Mouse (Mus musculus) midbrain, embryonic 12.5 days (tissue): ENCODE results near the gene Chaf1a. TPM values are rescaled to one million over a fixed set of nuclear protein-coding genes. Genes with fewer than 3 reads are reported as not detected.
A peak's percentile ranks its signal among the peaks of the same experiment; 100 is the strongest.

Experiments used
- ATAC-seq: fragments of 200-750 bp; cut with Nextera tagmentation; 2 replicates; pipeline ENCODE4 v1.8.0; 2017; ENCODE audit warnings: low read depth, moderate TSS enrichment, moderate library complexity; ENCODE audit not compliant: low FRiP score
- H3K27ac ChIP-seq: fragments of 300-500 bp; sonication (generic); replicated peaks from 2 replicates; pipeline ENCODE4 v1.5.1; 2016; ENCODE audit warnings: mild to moderate bottlenecking
- H3K27me3 ChIP-seq: fragments of 300-500 bp; sonication (generic); 2 replicates; pipeline ENCODE4 v1.6.1; 2016; ENCODE audit warnings: mild to moderate bottlenecking
- H3K36me3 ChIP-seq: fragments of 300-500 bp; sonication (generic); 2 replicates; pipeline ENCODE4 v1.6.1; 2016
- H3K4me1 ChIP-seq: fragments of 300-500 bp; sonication (generic); 2 replicates; pipeline ENCODE4 v1.6.1; 2016
- H3K4me2 ChIP-seq: fragments of 300-500 bp; sonication (generic); replicated peaks from 2 replicates; pipeline ENCODE4 v1.6.1; 2016; ENCODE audit warnings: mild to moderate bottlenecking, moderate library complexity
- H3K4me3 ChIP-seq: fragments of 300-500 bp; sonication (generic); 2 replicates; pipeline ENCODE4 v1.5.1; 2016; ENCODE audit warnings: mild to moderate bottlenecking
- H3K9ac ChIP-seq: fragments of 300-500 bp; sonication (generic); replicated peaks from 2 replicates; pipeline ENCODE4 v1.6.1; 2016; ENCODE audit warnings: mild to moderate bottlenecking, moderate library complexity
- H3K9me3 ChIP-seq: fragments of 300-500 bp; sonication (generic); 2 replicates; pipeline ENCODE4 v1.6.1; 2016; ENCODE audit warnings: mild to moderate bottlenecking
- WGBS: fragments of 180-500 bp; shearing (Covaris S2); methylation state at CpG from one replicate; pipeline ENCODE4 v1.1.7; 2016; 5-methylcytosine and 5-hydroxymethylcytosine counted together
- polyA plus RNA-seq: library from polyadenylated mRNA; unstranded; fragments of >200 nt; fragmentation: Nextera tagmentation; extraction: Ambion mirVana; gene quantifications from 2 replicates; pipeline ENCODE4 v1.2.1, GENCODE M21; 2016

Gene Chaf1a
- polyA plus RNA-seq, 1 experiment from 2014 or later, result 32.5 TPM

GRCm38 (mm10) chr17:56010255-56010654 lies 30.0 kb upstream of the Chaf1a start:
- H3K27me3 ChIP-seq, result peaks cover 2% of the 10 kb centered on the region; the same call in 1 of the 2 replicates
- peak overlapping the region; percentile 75 for H3K9ac ChIP-seq
- H3K4me2 ChIP-seq, result peak overlapping the region; percentile 96
- no peak for ATAC-seq
- H3K27ac ChIP-seq, result peak overlapping the region; percentile 97; the same call in 1 of the 2 replicates
- peaks cover 33% of the 10 kb centered on the region for H3K4me1 ChIP-seq
- WGBS, result 78% methylated on average over 14 of the region's 14 CpGs
- H3K9me3 ChIP-seq, result no peaks in the 10 kb centered on the region
- H3K4me3 ChIP-seq, result peak overlapping the region; percentile 59
- peaks cover 44% of the 10 kb centered on the region for H3K36me3 ChIP-seq

- Histone ChIP-seq H3K27me3 (no peaks in the 10 kb centered on the region), H3K9ac (peak overlapping the region; percentile 75), H3K4me3 (peak overlapping the region; percentile 59), H3K4me2 (peak overlapping the region; percentile 96), H3K27ac (peak overlapping the region; percentile 97; the same call in 1 of the 2 replicates), H3K4me1 (peaks cover 33% of the 10 kb centered on the region), H3K9me3 (no peaks in the 10 kb centered on the region), H3K36me3 (peaks cover 48% of the 10 kb centered on the region)
- no peak for ATAC-seq
- 9% methylated on average over 9 of the region's 9 CpGs for WGBS
These were observed 29.6 kb upstream of the Chaf1a start for GRCm38 (mm10) chr17:56010681-56011080.

- Histone ChIP-seq H3K4me1 (peaks cover 33% of the 10 kb centered on the region), H3K4me3 (no peak overlapping the region), H3K27ac (no peak overlapping the region), H3K36me3 (peaks cover 56% of the 10 kb centered on the region), H3K27me3 (no peaks in the 10 kb centered on the region), H3K4me2 (0 out of 2 replicates have a peak overlapping the region, but pooled peaks have one; percentile 96), H3K9ac (peak overlapping the region; percentile 43), H3K9me3 (no peaks in the 10 kb centered on the region)
- no peak for ATAC-seq
- WGBS, result 89% methylated on average over 7 of the region's 7 CpGs
These were observed 28.8 kb upstream of the Chaf1a start for GRCm38 (mm10) chr17:56011441-56011840.

- no peaks in the 10 kb centered on the region for H3K9me3 ChIP-seq
- H3K4me3 ChIP-seq, result no peak overlapping the region
- H3K27ac ChIP-seq, result no peak overlapping the region
- peaks cover 19% of the 10 kb centered on the region for H3K4me1 ChIP-seq
- WGBS, result 98% methylated on average over 9 of the region's 9 CpGs
- peaks cover 93% of the 10 kb centered on the region for H3K36me3 ChIP-seq
- H3K27me3 ChIP-seq, result no peaks in the 10 kb centered on the region
- no peak overlapping the region for H3K4me2 ChIP-seq
- H3K9ac ChIP-seq, result no peak overlapping the region
- ATAC-seq, result no peak
These were observed 24.9 kb upstream of the Chaf1a start for GRCm38 (mm10) chr17:56015293-56015692.

- WGBS, result 87% methylated on average over 8 of the region's 8 CpGs
- Histone ChIP-seq H3K27me3 (no peaks in the 10 kb centered on the region), H3K9me3 (no peaks in the 10 kb centered on the region), H3K4me3 (no peak overlapping the region), H3K9ac (no peak overlapping the region), H3K4me1 (peaks cover 8% of the 10 kb centered on the region), H3K36me3 (peaks cover 83% of the 10 kb centered on the region), H3K27ac (no peak overlapping the region), H3K4me2 (no peak overlapping the region)
- no peak for ATAC-seq
These were observed 23.9 kb upstream of the Chaf1a start for GRCm38 (mm10) chr17:56016382-56016781.

GRCm38 (mm10) chr17:56016793-56017785 lies 23.1 kb upstream of the Chaf1a start:
- Histone ChIP-seq H3K27ac (0 out of 2 replicates have a peak overlapping the region, but pooled peaks have one; percentile 46), H3K27me3 (no peaks in the 10 kb centered on the region), H3K9me3 (no peaks in the 10 kb centered on the region), H3K4me2 (no peak overlapping the region), H3K4me3 (no peak overlapping the region), H3K36me3 (peaks cover 76% of the 10 kb centered on the region), H3K9ac (no peak overlapping the region), H3K4me1 (peaks cover 1% of the 10 kb centered on the region)
- 88% methylated on average over 15 of the region's 15 CpGs for WGBS
- no peak for ATAC-seq

GRCm38 (mm10) chr17:56017848-56018247 lies 22.4 kb upstream of the Chaf1a start:
- H3K4me3 ChIP-seq, result no peak overlapping the region
- no peak overlapping the region for H3K4me2 ChIP-seq
- H3K9me3 ChIP-seq, result no peaks in the 10 kb centered on the region
- 0 out of 2 replicates have a peak overlapping the region, but pooled peaks have one; percentile 10 for H3K27ac ChIP-seq
- ATAC-seq, result no peak
- WGBS, result 87% methylated on average over 7 of the region's 7 CpGs
- peaks cover 72% of the 10 kb centered on the region for H3K36me3 ChIP-seq
- H3K4me1 ChIP-seq, result peaks cover 7% of the 10 kb centered on the region; the same call in 1 of the 2 replicates
- no peak overlapping the region for H3K9ac ChIP-seq
- H3K27me3 ChIP-seq, result no peaks in the 10 kb centered on the region

- Histone ChIP-seq H3K27me3 (no peaks in the 10 kb centered on the region), H3K36me3 (peaks cover 67% of the 10 kb centered on the region), H3K4me1 (peaks cover 10% of the 10 kb centered on the region; the same call in 1 of the 2 replicates), H3K4me2 (no peak overlapping the region), H3K9me3 (no peaks in the 10 kb centered on the region), H3K9ac (no peak overlapping the region), H3K4me3 (no peak overlapping the region), H3K27ac (0 out of 2 replicates have a peak overlapping the region, but pooled peaks have one; percentile 10)
- 80% methylated on average over 20 of the region's 20 CpGs for WGBS
- ATAC-seq, result no peak
These were observed 21.7 kb upstream of the Chaf1a start for GRCm38 (mm10) chr17:56018347-56019131.

GRCm38 (mm10) chr17:56020400-56021084 lies 19.7 kb upstream of the Chaf1a start:
- no peaks in the 10 kb centered on the region for H3K9me3 ChIP-seq
- no peaks in the 10 kb centered on the region for H3K27me3 ChIP-seq
- peaks cover 10% of the 10 kb centered on the region; the same call in 1 of the 2 replicates for H3K4me1 ChIP-seq
- peaks cover 52% of the 10 kb centered on the region for H3K36me3 ChIP-seq
- 95% methylated on average over 6 of the region's 6 CpGs for WGBS
- ATAC-seq, result no peak
- H3K4me3 ChIP-seq, result no peak overlapping the region
- 0 out of 2 replicates have a peak overlapping the region, but pooled peaks have one; percentile 8 for H3K27ac ChIP-seq
- H3K9ac ChIP-seq, result no peak overlapping the region
- no peak overlapping the region for H3K4me2 ChIP-seq

GRCm38 (mm10) chr17:56021161-56021910 lies 18.9 kb upstream of the Chaf1a start:
- Histone ChIP-seq H3K9me3 (no peaks in the 10 kb centered on the region), H3K4me1 (peaks cover 10% of the 10 kb centered on the region; the same call in 1 of the 2 replicates), H3K27ac (peak overlapping the region; percentile 54; the same call in 1 of the 2 replicates), H3K36me3 (peaks cover 44% of the 10 kb centered on the region), H3K4me3 (no peak overlapping the region), H3K27me3 (no peaks in the 10 kb centered on the region), H3K4me2 (no peak overlapping the region), H3K9ac (no peak overlapping the region)
- no peak for ATAC-seq
- WGBS, result 83% methylated on average over 4 of the region's 4 CpGs
